13 mouse cellular contexts compared by ENCODE assay signal in the genomic region with DNA sequence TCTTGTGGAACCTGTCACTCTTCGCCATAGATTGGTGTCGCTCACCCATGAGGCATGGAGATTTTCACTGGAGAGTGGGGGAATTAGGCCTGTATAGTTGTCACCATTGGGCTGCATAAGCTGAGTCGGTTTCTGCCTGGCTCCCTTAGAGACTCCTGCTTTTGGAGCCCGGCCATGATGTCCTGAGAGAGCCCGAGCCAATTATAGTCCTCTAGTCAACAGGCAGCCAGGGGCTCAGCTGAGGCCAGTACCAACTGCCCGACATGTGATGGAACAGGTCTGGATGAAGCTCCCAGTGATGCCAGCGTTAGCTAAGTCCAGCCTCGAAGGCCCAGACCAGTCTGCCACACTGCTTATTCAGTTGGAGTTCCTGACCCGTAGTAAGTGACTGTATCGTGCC. TPM values are rescaled to one million over a fixed set of nuclear protein-coding genes. Genes with fewer than 3 reads are reported as not detected.
DNase-seq lines count a peak whose midpoint lies in the region; ATAC-seq lines count a peak whose summit lies in the region.
"Had no signal": no experiment of that assay in that cellular context is flagged by ENCODE, and none has a peak within 500 bp of the region (broad histone marks: within the 10 kb centered on the region; RNA-seq: fewer than 3 reads in every experiment).

No protein-coding gene starts in this region.

- intact Hi-C loops in gastrocnemius, postnatal 14 days (cut with DNase I; ENCODE audit: low total_unique reads), result no loop called here

- no peaks in the 10 kb centered on the region for H3K27me3 ChIP-seq in midbrain, embryonic 14.5 days (ENCODE audit: control insufficient read depth, insufficient read depth, low read length)
- H3K27me3 ChIP-seq in midbrain, embryonic 10.5 days (ENCODE audit: low read depth, poor library complexity, severe bottlenecking), result no peaks in the 10 kb centered on the region

- no peak overlapping the region for H3K9ac ChIP-seq in midbrain, embryonic 14.5 days (replicated peaks; ENCODE audit: low read length)

- no peak for ATAC-seq in midbrain, embryonic 14.5 days (ENCODE audit: low FRiP score, low TSS enrichment)
- ATAC-seq: midbrain, embryonic 16.5 days had no signal

- no peaks in the 10 kb centered on the region for H3K4me1 ChIP-seq in midbrain, embryonic 14.5 days (ENCODE audit: control insufficient read depth, insufficient read depth, low read length)
- H3K4me1 ChIP-seq in midbrain, embryonic 10.5 days, result peaks cover 6% of the 10 kb centered on the region

- no peaks in the 10 kb centered on the region for H3K9me3 ChIP-seq in midbrain, embryonic 14.5 days (ENCODE audit: control insufficient read depth, low read length)
- no peaks in the 10 kb centered on the region for H3K9me3 ChIP-seq in midbrain, embryonic 10.5 days (replicated peaks)
- H3K9me3 ChIP-seq: forebrain, embryonic 10.5 days had no signal

- no peak overlapping the region for H3K4me2 ChIP-seq in midbrain, embryonic 14.5 days (ENCODE audit: low read length)

- no peak overlapping the region for H3K27ac ChIP-seq in midbrain, embryonic 14.5 days (replicated peaks; ENCODE audit: low read depth, low read length)
- no peak overlapping the region for H3K27ac ChIP-seq in midbrain, embryonic 10.5 days (replicated peaks)
- H3K27ac ChIP-seq: forebrain, embryonic 10.5 days; kidney, postnatal 0 days had no signal

- DNase-seq in adrenal gland, postnatal 25 days, result peak; percentile 21
- no peak for DNase-seq in adrenal gland, adult 8-10 months
- DNase-seq in midbrain, embryonic 14.5 days, result peak; percentile 14
- DNase-seq in midbrain, embryonic 10.5 days (ENCODE audit: low spot score), result no peak
- DNase-seq in gastrocnemius, postnatal 14 days, result peak; percentile 72
- DNase-seq in heart, postnatal 4 days, result peak; percentile 78
- DNase-seq in kidney, adult 9 months, result no peak
- no peak for DNase-seq in layer of hippocampus, postnatal 25 days (ENCODE audit: extremely low spot score in 1 of 2, low spot score in 1 of 2)
- DNase-seq: liver; lung, postnatal 10 days had no signal

- H3K36me3 ChIP-seq in midbrain, embryonic 14.5 days (ENCODE audit: control insufficient read depth, insufficient read depth, low read length), result no peaks in the 10 kb centered on the region
- no peaks in the 10 kb centered on the region for H3K36me3 ChIP-seq in midbrain, embryonic 10.5 days
- H3K36me3 ChIP-seq: forebrain, embryonic 10.5 days had no signal

- 73% methylated on average over 10 of the region's 10 CpGs for WGBS in midbrain, embryonic 14.5 days
- WGBS in midbrain, embryonic 10.5 days, result 88% methylated on average over 10 of the region's 10 CpGs

- H3K4me3 ChIP-seq in midbrain, embryonic 14.5 days (replicated peaks; ENCODE audit: low read depth, low read length), result no peak overlapping the region
- no peak overlapping the region for H3K4me3 ChIP-seq in midbrain, embryonic 10.5 days
- H3K4me3 ChIP-seq: forebrain, embryonic 10.5 days had no signal

RNA-seq across cellular contexts. Expression of gene Akr1b3, which starts 29.2 kb away (rescaled TPM):
- 224 and 233 TPM in 2 replicates for total RNA-seq in adrenal gland, postnatal 25 days (2021)
- total RNA-seq in adrenal gland, adult 8-10 months (2022), result 100 to 1,000 TPM; 283 to 310 (median 299) TPM
- polyA plus RNA-seq in midbrain, embryonic 14.5 days (2014; fragmentation: Nextera tagmentation; extraction: Ambion mirVana), result 95.2 and 106 TPM in 2 replicates
- 236 and 282 TPM in 2 replicates for polyA plus RNA-seq in midbrain, embryonic 10.5 days (2016; fragmentation: Nextera tagmentation; extraction: Ambion mirVana)
- 100 to 1,000 TPM; 202 to 210 TPM for total RNA-seq in gastrocnemius, postnatal 14 days (2021)
- 100 to 1,000 TPM; 142 to 151 TPM for total RNA-seq in heart, postnatal 4 days (2021)
- total RNA-seq in layer of hippocampus, postnatal 25 days (2021), result 10 to 100 TPM; 38.7 to 42.2 TPM

Comparison
In these comparisons a context has a peak if more than half of its experiments do, and no peak if none do; other contexts are left out.
1. DNase-seq: peak in adrenal gland, postnatal 25 days (single experiment), midbrain, embryonic 14.5 days (single experiment), gastrocnemius, postnatal 14 days (single experiment) and heart, postnatal 4 days (single experiment); none in adrenal gland, adult 8-10 months (single experiment), midbrain, embryonic 10.5 days (single experiment), kidney, adult 9 months (single experiment) and layer of hippocampus, postnatal 25 days (0 of 2).